Mouse (Mus musculus) left cerebral cortex, adult 2 months (tissue): ENCODE results near the gene Osbpl6. TPM values are rescaled to one million over a fixed set of nuclear protein-coding genes. Genes with fewer than 3 reads are reported as not detected.

Experiments used
- DNase-seq, 2 experiments: peaks; one replicate each; pipeline ENCODE4 v3.0.0; 2021 to 2022; ENCODE audit warnings: low spot score in 2 of 2, mixed read lengths in 1 of 2; ENCODE audit errors: extremely low spot score in 1 of 2
- H3K27ac ChIP-seq: fragments of 200-600 bp; 2 replicates; pipeline ENCODE4 v1.8.1; 2022
- H3K4me3 ChIP-seq: fragments of 200-600 bp; 2 replicates; pipeline ENCODE4 v1.8.1; 2022
- CTCF ChIP-seq: fragments of 200-600 bp; IDR thresholded peaks from 2 replicates; pipeline ENCODE4 v1.8.1; 2022; ENCODE audit warnings: antibody characterized with exemption, mild to moderate bottlenecking, moderate library complexity
- intact Hi-C: fragments of 180-260 bp; cut with DNase I; formaldehyde crosslinking; loops from one replicate; pipeline ENCODE4 v1.15.1; 2025
- total RNA-seq, 2 experiments: library from RNA; stranded (reverse); gene quantifications; 2 replicates each; pipeline ENCODE4 v1.2.3; 2021

The Osbpl6 gene
- total RNA-seq, 2 experiments from 2014 or later = 53.0 to 62.0 TPM

DNA sequence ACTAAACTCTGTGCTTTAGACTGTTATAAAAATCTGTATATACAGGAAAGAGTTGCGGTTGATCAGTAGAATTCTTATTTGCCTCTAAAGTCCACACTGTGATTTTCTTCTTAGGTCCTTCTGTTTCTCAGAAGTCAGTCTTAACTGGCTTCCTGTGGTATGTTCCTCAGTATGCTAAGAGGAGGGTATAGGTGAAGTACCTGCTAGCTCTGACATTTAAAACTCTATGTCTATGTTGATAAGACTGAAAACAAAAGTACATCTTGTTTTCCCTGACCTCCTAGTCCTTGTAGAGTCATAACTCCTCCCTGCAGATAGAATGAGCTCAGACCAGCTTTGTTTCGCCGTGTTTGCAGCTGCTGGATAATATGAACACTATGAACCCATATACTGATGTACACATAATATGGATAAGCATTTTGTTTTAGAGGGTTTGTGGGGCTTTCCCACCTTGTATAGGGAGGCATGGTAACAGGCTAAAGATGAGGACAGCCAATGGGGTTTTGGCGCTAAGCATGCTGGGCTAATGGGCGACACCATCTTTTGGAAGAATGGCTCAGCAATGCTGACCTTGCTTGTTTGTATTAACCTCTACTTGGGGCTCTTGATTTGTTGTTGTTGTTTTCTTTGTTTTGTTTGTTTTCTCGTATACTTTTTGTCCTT, 31.6 kb upstream of the Osbpl6 start:
- Histone ChIP-seq H3K4me3 (no peak overlapping the region), H3K27ac (no peak overlapping the region)
- intact Hi-C loops = loop anchor here (5.0 kb wide), 1 partner anchor 213 kb away; no protein-coding TSS in a partner anchor
- DNase-seq = no peak
- TF ChIP-seq CTCF = no peak

DNA sequence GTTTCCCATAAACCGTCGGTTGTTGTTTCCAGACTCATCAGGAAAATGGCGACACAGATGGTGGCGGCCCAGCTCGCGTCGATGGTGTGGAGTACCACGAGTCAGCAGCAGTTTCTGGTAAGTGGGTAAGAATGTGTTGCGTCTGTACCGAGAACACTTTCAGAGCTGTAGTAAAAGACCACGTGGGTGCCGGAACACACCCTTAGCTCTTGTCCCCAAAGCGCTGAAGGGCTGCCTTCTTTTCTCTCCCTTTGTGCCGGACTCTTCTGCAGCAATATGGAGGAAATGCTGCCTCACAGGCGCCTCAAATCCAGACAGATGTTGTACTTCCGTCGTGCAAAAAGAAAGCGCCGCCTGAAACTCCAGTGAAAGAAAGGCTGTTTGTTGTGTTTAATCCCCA, 27.7 kb upstream of the Osbpl6 start:
- DNase-seq = no peak
- no peak overlapping the region for H3K27ac ChIP-seq
- intact Hi-C loops = no loop called here
- no peak for TF ChIP-seq CTCF
- H3K4me3 ChIP-seq = no peak overlapping the region

DNA sequence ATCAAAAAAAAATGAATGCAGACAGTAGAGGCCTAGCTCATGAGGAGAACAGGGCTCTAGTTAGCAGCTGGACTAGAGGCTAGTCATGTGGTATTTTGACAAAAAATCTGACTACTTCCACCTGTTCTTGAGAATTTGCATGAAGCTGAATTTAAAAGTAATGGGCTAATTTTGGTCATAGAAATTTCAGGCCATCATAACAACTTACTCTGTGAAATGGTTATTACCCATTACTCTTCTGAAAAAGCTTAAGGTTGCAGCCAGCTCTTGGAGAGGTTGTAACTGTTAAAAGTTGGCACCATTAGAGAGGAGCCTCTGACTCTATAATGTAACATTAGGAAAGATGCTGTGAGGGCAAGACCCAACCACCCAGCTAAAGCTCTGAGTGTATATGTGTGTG, 19.8 kb upstream of the Osbpl6 start:
- no peak for TF ChIP-seq CTCF
- no peak for DNase-seq
- no peak overlapping the region for H3K4me3 ChIP-seq
- no peak overlapping the region for H3K27ac ChIP-seq
- intact Hi-C loops = loop anchor here (2.0 kb wide), 1 partner anchor 14 kb away; no protein-coding TSS in a partner anchor

DNA sequence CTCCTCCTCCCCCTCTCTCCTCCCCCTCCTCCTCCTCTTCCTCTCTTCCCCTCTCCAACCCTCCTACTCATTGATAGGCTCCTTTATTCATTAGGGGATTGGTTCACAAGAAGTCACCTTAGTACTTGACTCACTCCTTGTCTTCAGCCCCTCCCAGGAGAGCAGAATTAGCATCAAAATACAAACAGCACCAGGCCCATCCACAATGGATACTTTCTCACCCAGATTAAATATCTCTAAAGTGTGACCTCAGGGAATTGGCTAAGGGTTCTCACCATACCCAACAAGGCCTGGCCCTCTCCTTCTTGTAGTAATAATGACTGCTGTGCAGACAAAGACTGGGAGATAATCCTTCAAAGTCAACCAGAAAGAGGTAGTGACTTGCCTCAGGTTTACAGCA, 6.1 kb upstream of the Osbpl6 start:
- DNase-seq = no peak
- Histone ChIP-seq H3K27ac (no peak overlapping the region), H3K4me3 (no peak overlapping the region)
- intact Hi-C loops = no loop called here
- TF ChIP-seq CTCF = no peak

DNA sequence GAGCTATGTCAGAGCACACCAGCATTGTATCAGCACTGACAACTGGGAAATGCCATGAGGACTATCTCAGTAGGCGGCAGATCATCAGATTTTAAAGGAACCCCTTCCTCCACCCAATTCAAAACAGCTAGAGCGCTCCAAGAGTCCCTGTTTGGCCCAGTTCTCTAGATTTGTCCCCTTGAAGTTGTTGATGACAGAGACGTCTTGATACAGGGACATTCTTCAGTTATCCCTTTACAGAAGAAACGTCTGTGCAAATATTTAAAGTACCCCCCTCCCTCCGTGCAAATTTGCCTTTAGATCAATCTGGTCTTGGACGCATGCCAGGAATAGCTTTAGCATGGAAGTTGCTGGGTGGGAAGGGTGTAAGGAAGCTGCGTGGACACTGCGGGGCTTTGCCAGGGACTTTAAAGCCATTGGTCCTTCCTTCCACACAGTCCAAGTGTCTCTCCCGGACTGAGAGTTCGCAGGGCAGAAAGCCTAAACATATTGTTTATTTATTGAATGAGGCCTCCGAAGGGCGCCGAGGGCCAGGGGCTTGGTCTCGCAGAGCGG, 635 bp upstream of the Osbpl6 start:
- DNase-seq = no peak
- intact Hi-C loops = loop anchor here (1.0 to 2.0 kb wide), 3 partner anchors 38 to 133 kb away; no protein-coding TSS in a partner anchor
- TF ChIP-seq CTCF = no peak
- Histone ChIP-seq H3K27ac (peak overlapping the region; percentile 79), H3K4me3 (peak overlapping the region; percentile 72)

DNA sequence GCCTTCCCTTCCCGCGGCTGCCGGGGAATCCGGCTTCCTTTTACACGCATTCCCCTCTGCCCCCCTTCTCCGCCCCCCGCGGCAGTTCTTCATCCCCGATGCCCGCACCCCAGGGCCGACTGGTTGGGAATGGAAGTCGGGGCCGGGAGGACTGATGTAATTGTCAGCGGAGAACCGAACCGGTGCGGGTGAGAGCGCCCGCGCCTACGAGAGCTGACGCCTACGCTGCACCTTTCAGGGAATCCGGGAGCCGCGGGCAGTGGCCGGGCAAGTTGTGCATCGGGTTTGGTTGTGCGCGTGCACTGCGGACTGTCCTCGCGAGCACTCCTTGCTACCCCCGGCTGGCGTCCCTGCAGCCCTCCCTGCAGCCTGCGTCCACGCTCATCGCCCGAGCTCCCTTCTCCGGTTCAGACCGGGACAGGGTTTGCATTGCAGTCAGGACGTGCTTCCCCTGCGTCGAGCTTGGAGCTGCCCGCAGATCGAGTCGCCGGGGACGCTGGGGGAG, 681 bp downstream of the Osbpl6 start:
- DNase-seq = peak; percentile 65 to 68
- no peak for TF ChIP-seq CTCF
- H3K27ac ChIP-seq = peak overlapping the region; percentile 96
- H3K4me3 ChIP-seq = peak overlapping the region; percentile 72
- intact Hi-C loops = loop anchor here (1.0 to 2.0 kb wide), 3 partner anchors 40 to 132 kb away; no protein-coding TSS in a partner anchor

DNA sequence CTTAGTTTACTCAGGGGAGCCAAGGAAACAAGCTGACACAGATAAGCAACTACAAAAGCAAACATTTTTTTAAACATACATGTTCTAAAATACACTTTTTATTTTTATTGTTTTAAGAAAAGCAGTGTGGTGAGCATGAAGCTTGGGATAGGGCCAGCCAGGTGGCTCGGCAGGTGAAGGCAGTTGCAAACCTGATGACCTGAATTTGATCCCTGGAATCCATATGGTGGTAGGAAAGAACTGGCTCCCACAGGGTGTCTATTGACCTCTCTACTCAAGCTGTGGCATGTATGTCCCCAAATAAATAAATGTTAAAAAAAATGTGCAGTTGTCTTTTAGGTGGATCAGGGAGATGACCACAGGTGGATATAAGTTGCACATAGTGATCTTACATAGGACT, 3.2 kb downstream of the Osbpl6 start:
- TF ChIP-seq CTCF = no peak
- intact Hi-C loops = no loop called here
- H3K27ac ChIP-seq = no peak overlapping the region
- DNase-seq = no peak
- no peak overlapping the region for H3K4me3 ChIP-seq

DNA sequence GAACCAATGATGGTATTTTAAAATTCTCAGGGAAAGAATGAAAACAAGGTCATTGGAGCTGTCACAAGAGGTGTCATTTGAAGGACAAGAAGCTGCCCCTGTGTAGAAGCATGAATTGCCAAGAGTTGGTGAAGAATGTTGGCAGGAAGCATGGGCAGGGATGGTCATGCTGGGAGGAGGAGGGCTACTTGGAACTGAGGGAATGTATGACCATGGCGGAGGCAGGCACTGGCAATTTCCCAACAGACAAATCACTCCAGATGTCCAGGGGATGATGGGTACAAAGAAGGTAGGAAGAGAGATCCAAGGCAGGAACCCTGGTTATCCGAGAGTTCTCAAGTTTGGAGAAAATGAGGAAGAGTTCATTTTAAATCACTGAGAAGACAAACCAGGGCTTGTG, 3.7 kb downstream of the Osbpl6 start:
- intact Hi-C loops = no loop called here
- no peak overlapping the region for H3K27ac ChIP-seq
- DNase-seq = no peak
- no peak overlapping the region for H3K4me3 ChIP-seq
- no peak for TF ChIP-seq CTCF

DNA sequence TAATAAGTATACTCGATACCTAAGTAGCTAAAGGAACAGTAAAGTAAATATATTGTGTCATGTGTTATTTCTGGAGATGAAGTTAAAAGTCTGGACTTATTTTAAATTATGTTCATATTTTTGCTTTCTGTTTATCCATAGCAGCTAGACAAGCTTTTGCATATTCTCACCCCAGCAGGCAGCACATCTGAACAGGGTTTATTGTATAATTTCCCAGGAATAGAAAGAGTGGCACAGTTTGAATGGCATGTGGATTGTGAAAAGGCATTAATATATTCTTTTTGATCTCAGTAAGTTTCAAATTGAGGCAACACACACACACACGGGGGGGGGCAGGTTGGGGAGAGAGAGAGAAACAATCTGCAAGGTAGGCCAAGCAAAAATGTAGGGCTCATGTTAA, 6.6 kb downstream of the Osbpl6 start:
- Histone ChIP-seq H3K4me3 (no peak overlapping the region), H3K27ac (no peak overlapping the region)
- no peak for DNase-seq
- intact Hi-C loops = no loop called here
- TF ChIP-seq CTCF = no peak

DNA sequence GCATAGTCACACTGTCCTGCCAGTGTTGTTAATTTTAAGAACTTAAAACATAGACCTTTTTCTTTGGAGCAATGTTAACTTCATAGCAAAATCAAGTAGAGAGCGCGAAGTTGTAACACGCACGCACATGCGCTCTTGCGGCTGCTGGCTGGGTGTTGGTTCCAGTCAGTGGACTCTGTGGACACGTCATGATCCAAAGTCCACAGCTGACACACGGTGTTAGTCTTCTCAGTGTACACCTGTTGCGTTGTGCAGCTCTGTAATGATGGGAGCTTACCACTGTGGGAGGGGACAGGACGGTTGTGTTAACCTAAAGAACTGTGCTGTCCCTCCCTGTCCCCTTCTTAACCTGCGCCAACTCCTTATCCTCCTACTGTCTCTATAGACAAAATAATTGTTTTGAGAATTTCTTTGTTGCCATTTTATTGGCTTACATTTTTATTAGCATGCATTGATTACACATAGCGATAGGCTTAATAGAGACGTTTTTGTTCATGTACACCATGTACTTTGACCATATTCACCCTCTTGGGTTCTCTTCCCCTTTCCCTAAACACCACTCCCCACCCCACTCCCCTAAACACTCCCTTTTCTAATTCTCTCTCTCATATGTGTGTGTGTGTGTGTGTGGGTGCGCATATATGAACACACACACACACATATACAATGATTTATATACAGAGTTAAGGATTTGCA, 11.3 kb downstream of the Osbpl6 start:
- intact Hi-C loops = no loop called here
- no peak for DNase-seq
- TF ChIP-seq CTCF = no peak
- Histone ChIP-seq H3K27ac (no peak overlapping the region), H3K4me3 (no peak overlapping the region)

DNA sequence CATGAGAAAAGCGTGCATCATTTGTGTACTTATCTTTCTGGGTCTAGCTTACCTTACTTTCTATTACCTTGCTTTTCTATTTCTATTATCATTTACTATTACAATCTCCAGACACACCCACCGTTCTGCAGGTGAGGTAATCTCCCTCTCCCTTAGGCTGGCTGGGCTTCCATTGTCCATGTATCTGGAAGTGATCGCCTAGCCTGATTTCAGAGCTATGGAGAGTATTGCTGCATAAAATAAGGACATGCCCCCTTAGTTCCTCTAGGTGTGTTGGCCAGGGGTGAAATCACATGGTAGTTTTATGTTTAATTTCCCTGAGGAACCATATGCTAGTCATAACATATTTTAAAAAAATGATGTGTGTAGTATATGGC, 11.8 kb downstream of the Osbpl6 start:
- Histone ChIP-seq H3K27ac (no peak overlapping the region), H3K4me3 (no peak overlapping the region)
- intact Hi-C loops = no loop called here
- TF ChIP-seq CTCF = no peak
- no peak for DNase-seq

DNA sequence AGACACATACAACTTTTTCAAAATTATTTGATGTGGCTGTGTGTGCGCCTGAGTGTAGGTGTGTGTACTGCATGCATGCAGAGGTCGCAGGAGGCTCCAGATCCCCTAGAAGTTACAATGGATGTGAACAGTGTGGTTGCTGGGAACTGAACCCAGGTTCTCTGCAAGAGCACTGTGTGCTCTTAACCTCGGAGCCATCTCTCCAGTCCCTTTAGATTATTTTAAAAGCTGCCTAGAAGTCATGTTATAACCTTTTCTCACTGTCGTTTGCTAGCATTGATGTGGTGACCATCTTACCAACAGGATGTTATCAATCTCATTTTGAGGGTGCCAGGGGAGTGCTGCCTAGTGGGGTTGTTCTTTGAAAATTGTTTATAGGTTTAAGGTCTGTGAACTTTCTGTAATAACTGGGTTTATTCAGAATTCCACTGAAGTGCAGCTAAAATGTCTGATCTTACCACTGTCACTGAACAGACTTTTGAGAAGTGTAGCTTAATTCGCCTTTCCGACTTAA, 15.2 kb downstream of the Osbpl6 start:
- Histone ChIP-seq H3K4me3 (no peak overlapping the region), H3K27ac (no peak overlapping the region)
- intact Hi-C loops = no loop called here
- TF ChIP-seq CTCF = no peak
- no peak for DNase-seq
